Mouse (Mus musculus) testis, adult 2 months (tissue): Measurements from ENCODE around the gene Ifna14.

Experiments used
- CTCF ChIP-seq: fragments of 200-500 bp; IDR thresholded peaks from 2 replicates; pipeline ENCODE4 v1.5.1; 2012; ENCODE audit warnings: low read depth, mild to moderate bottlenecking, inconsistent platforms, low read length, moderate library complexity; ENCODE audit not compliant: control insufficient read depth, insufficient read depth, insufficient replicate concordance
- POLR2A ChIP-seq: fragments of 200-500 bp; IDR thresholded peaks from 2 replicates; pipeline ENCODE4 v1.6.1; 2012; ENCODE audit warnings: low read depth, mild to moderate bottlenecking, inconsistent platforms, low read length, moderate library complexity; ENCODE audit not compliant: control insufficient read depth

DNA sequence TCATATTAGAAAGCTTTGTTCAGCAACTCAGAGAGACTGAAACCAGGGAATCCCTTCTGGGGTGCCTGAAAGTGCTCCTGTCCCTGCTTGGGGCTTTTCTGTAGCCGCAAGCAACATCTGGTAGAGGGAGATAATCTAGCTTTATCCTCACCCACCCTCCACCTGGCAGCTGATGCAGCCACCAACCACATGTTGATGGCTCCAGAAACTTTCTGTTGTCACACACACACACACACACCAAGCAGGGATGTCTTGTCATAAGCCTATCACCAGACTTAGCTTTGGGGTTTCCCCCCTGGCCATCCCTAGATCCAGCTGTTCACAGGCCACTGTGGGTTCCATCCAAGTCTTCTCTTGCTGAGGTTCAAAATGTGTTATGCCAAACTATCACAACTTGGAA is 35.9 kb downstream of the Ifna14 start:
- TF ChIP-seq CTCF (no peak), POLR2A (no peak)
